Mouse (Mus musculus) embryonic facial prominence, embryonic 11.5 days (tissue): ENCODE measurements around the gene Gcm2. TPM values are rescaled to one million over a fixed set of nuclear protein-coding genes. Genes with fewer than 3 reads are reported as not detected.

Experiments
- polyA plus RNA-seq: library from polyadenylated mRNA; unstranded; fragments of >200 nt; fragmentation: Nextera tagmentation; extraction: Ambion mirVana; gene quantifications from 2 replicates; pipeline ENCODE4 v1.2.1, GENCODE M21; 2014

Gcm2 gene
- polyA plus RNA-seq, 1 experiment from 2014 or later: not detected

Other genes starting within 250 kb of the Gcm2 start
- 78.2 and 79.1 TPM in 2 replicates for gene Pak1ip1, start 110.0 kb downstream of the Gcm2 start, polyA plus RNA-seq
- 218 and 225 TPM in 2 replicates for gene Tmem14c, start 94.7 kb downstream of the Gcm2 start, polyA plus RNA-seq
- 0.94 and 1.5 TPM in 2 replicates for gene Mak, start 31.3 kb downstream of the Gcm2 start, polyA plus RNA-seq
- gene Sycp2l, start 3.3 kb upstream of the Gcm2 start, polyA plus RNA-seq: not detected in 2 replicates
- 22.7 and 24.1 TPM in 2 replicates for gene Elovl2, start 109.4 kb upstream of the Gcm2 start, polyA plus RNA-seq
- 15.1 and 15.3 TPM in 2 replicates for gene Smim13, start 138.8 kb upstream of the Gcm2 start, polyA plus RNA-seq
- gene Gm17364, start 162.9 kb upstream of the Gcm2 start, polyA plus RNA-seq: not detected in 2 replicates